Mouse (Mus musculus): Measurements from ENCODE around the gene Hnrnpul2. TPM values are rescaled to one million over a fixed set of nuclear protein-coding genes. Genes with fewer than 3 reads are reported as not detected.
A peak's percentile ranks its signal among the peaks of the same experiment; 100 is the strongest.

Hnrnpul2 gene
- total RNA-seq (2012; rRNA removed) (39.4 and 44.6 TPM in 2 replicates), polyA plus RNA-seq (2012; ENCODE audit: insufficient read depth in 1 of 2, insufficient read length in 2 of 2, low read depth in 1 of 2, low replicate concordance in 2 of 2, missing spikeins in 1 of 2) (100 to 1,000 TPM; 106 to 174 TPM)

- Histone ChIP-seq H3K27me3 (ENCODE audit: control insufficient read depth in 1 of 2, insufficient read depth in 2 of 2, low read length in 2 of 2) (no peaks in the 10 kb centered on the region), H3K4me3 (ENCODE audit: control insufficient read depth in 1 of 2, insufficient read depth in 1 of 2, low read depth in 2 of 2, low read length in 2 of 2) (peak within 1 kb of the TSS; percentile 96 to 98), H3K36me3 (ENCODE audit: control insufficient read depth in 1 of 2, insufficient read depth in 2 of 2, low read length in 2 of 2) (peaks cover 16 to 29% of the 10 kb centered on the region in 2 experiments), H3K4me1 (ENCODE audit: control insufficient read depth in 1 of 2, insufficient read depth in 2 of 2, low read length in 2 of 2) (peaks cover 5 to 11% of the 10 kb centered on the region in 2 experiments; a peak in 3 of 4 replicates), H3K27ac (ENCODE audit: control insufficient read depth, low read depth, low read length) (peak within 1 kb of the TSS; percentile 98), H3K9ac (ENCODE audit: control insufficient read depth, low read depth, low read length, poor library complexity, severe bottlenecking) (peak within 1 kb of the TSS; percentile 93), H3K9me3 (replicated peaks; ENCODE audit: insufficient read depth, low read length) (no peaks in the 10 kb centered on the region), H3K79me2 (ENCODE audit: control insufficient read depth, insufficient read depth, low read length, poor library complexity) (peaks cover 55% of the 10 kb centered on the region)
- peak; percentile 100 for DNase-seq (ENCODE audit: low read depth, low spot score)
- TF ChIP-seq HCFC1 (IDR thresholded peaks at IDR 0.05; ENCODE audit: low read depth, low read length) (peak; percentile 62), MAZ (IDR thresholded peaks at IDR 0.05; ENCODE audit: low read depth, low read length) (0 out of 2 replicates have a peak, but pooled peaks have one; percentile 67), MYC (IDR thresholded peaks at IDR 0.05; ENCODE audit: low read depth, low read length) (peak; percentile 31; the same call in 1 of the 2 replicates), ETS1 (IDR thresholded peaks at IDR 0.05; ENCODE audit: low read depth, low read length) (peak; percentile 40), CTCF (IDR thresholded peaks at IDR 0.05 in 2 of 3, conservative IDR thresholded peaks at IDR 0.05 in 1 of 3; ENCODE audit: control insufficient read depth in 1 of 3, insufficient read depth in 1 of 3, low read depth in 2 of 3, low read length in 3 of 3, poor library complexity in 1 of 3, severe bottlenecking in 1 of 3) (no peak), POLR2AphosphoS2 (IDR thresholded peaks at IDR 0.05; ENCODE audit: low read length) (peak; percentile 94), CHD2 (IDR thresholded peaks at IDR 0.05; ENCODE audit: low read length) (no peak), NELFE (IDR thresholded peaks at IDR 0.05; ENCODE audit: low read depth, low read length) (peak; percentile 96), ZC3H11A (IDR thresholded peaks at IDR 0.05; ENCODE audit: low read depth, low read length) (no peak), MAFK (IDR thresholded peaks at IDR 0.05; ENCODE audit: borderline replicate concordance, low read depth, low read length) (no peak), MAX (IDR thresholded peaks at IDR 0.05; ENCODE audit: low read length) (peak; percentile 77; the same call in 1 of the 2 replicates), POLR2A (IDR thresholded peaks at IDR 0.05; ENCODE audit: control insufficient read depth in 1 of 2, insufficient read depth in 1 of 2, low read depth in 1 of 2, low read length in 2 of 2, poor library complexity in 1 of 2) (peak; percentile 87 to 91), SMC3 (IDR thresholded peaks at IDR 0.05; ENCODE audit: low read depth, low read length) (no peak), RAD21 (IDR thresholded peaks at IDR 0.05; ENCODE audit: low read depth, low read length) (no peak), TAL1 (IDR thresholded peaks at IDR 0.05; ENCODE audit: low read length) (no peak), POLR2AphosphoS5 (IDR thresholded peaks at IDR 0.05; ENCODE audit: borderline replicate concordance, low read depth, low read length) (peak; percentile 92; the same call in 1 of the 2 replicates), CHD1 (IDR thresholded peaks at IDR 0.05; ENCODE audit: low read depth, low read length) (0 out of 2 replicates have a peak, but pooled peaks have one; percentile 30), JUND (IDR thresholded peaks at IDR 0.05; ENCODE audit: low read depth, low read length) (no peak), MYB (IDR thresholded peaks at IDR 0.05; ENCODE audit: low read depth, low read length) (no peak), RCOR1 (IDR thresholded peaks at IDR 0.05; ENCODE audit: low read depth, low read length) (no peak), MXI1 (IDR thresholded peaks at IDR 0.05; ENCODE audit: low read depth, low read length) (peak; percentile 93), USF2 (IDR thresholded peaks at IDR 0.05; ENCODE audit: borderline replicate concordance in 1 of 2, insufficient read depth in 1 of 2, low read depth in 1 of 2, low read length in 2 of 2) (no peak), ZKSCAN1 (IDR thresholded peaks at IDR 0.05; ENCODE audit: low read depth, low read length) (no peak), MEF2A (IDR thresholded peaks at IDR 0.05; ENCODE audit: extremely low read depth, insufficient replicate concordance, low read depth, low read length, poor library complexity, severe bottlenecking) (no peak), KAT2A (conservative IDR thresholded peaks at IDR 0.05; ENCODE audit: low read depth, low read length) (peak; percentile 53), GABPA (IDR thresholded peaks at IDR 0.05; ENCODE audit: low read depth, low read length) (no peak), SIN3A (IDR thresholded peaks at IDR 0.05; ENCODE audit: low read length) (peak; percentile 88), ZMIZ1 (IDR thresholded peaks at IDR 0.05; ENCODE audit: low read depth, low read length) (peak; percentile 91; the same call in 1 of the 2 replicates), ZNF384 (IDR thresholded peaks at IDR 0.05; ENCODE audit: low read depth, low read length) (no peak; the same call in 1 of the 2 replicates), EP300 (IDR thresholded peaks at IDR 0.05; ENCODE audit: low read depth in 1 of 2, low read length in 2 of 2) (peak in 1 of 2 experiments; percentile 36; a peak in 2 of 4 replicates), ELF1 (IDR thresholded peaks at IDR 0.05; ENCODE audit: low read depth, low read length) (peak; percentile 89), TBP (IDR thresholded peaks at IDR 0.05; ENCODE audit: low read depth, low read length) (peak; percentile 59), TCF12 (IDR thresholded peaks at IDR 0.05; ENCODE audit: low read depth, low read length) (peak; percentile 55; the same call in 1 of the 2 replicates), USF1 (IDR thresholded peaks at IDR 0.05; ENCODE audit: low read depth, low read length) (0 out of 2 replicates have a peak, but pooled peaks have one; percentile 13)
Measured at GRCm38 (mm10) chr19:8819596-8820423, at the start of gene Hnrnpul2. Gene Hnrnpul2 (plus strand): TSS chr19:8820010.
